Mouse (Mus musculus): ENCODE data around the gene Clec12b. TPM values are rescaled to one million over a fixed set of nuclear protein-coding genes. Genes with fewer than 3 reads are reported as not detected.

Clec12b gene
- polyA plus RNA-seq, 1 experiment, result 0.06 TPM

DNA sequence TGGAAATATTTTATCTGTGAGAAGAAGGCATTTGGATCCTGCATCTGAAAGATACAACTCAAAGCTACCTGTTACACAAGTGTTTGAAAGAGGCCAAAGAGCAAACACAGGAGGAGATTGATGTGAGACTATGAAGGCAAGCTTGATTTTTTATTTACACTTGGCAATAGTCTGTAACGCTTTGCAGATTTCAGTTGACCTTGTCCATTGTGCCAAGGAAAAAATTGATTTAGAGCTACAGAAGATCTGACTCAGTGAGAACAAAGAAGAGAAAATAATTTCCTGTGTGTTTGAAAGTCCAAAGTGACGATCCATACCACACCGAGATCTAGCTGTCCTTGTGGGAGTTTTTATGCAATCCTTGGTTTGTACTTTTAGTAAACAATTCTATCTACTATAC lies 36.6 kb upstream of the Clec12b start:
- Histone ChIP-seq H3K27me3 (replicated peaks; ENCODE audit: control insufficient read depth, insufficient read depth, low read length) (no peaks in the 10 kb centered on the region; the same call in 1 of the 2 replicates), H3K4me3 (ENCODE audit: insufficient read depth, low read depth, low read length) (no peak overlapping the region), H3K27ac (ENCODE audit: insufficient read depth, low read depth, low read length) (no peak overlapping the region), H3K4me1 (ENCODE audit: control insufficient read depth, insufficient read depth, low read length) (0 out of 2 replicates have a peak, but pooled peaks cover 7% of the 10 kb centered on the region), H3K36me3 (ENCODE audit: control insufficient read depth, insufficient read depth, low read length) (no peaks in the 10 kb centered on the region)
- WGBS, result 69% methylated on average over 3 of the region's 3 CpGs
- no peak for TF ChIP-seq POLR2A (IDR thresholded peaks at IDR 0.05; ENCODE audit: low read depth, low read length)
- no peak for TF ChIP-seq CTCF (conservative IDR thresholded peaks at IDR 0.05; ENCODE audit: insufficient read depth, insufficient read length, low read depth, low read length)
- no peak for DNase-seq

DNA sequence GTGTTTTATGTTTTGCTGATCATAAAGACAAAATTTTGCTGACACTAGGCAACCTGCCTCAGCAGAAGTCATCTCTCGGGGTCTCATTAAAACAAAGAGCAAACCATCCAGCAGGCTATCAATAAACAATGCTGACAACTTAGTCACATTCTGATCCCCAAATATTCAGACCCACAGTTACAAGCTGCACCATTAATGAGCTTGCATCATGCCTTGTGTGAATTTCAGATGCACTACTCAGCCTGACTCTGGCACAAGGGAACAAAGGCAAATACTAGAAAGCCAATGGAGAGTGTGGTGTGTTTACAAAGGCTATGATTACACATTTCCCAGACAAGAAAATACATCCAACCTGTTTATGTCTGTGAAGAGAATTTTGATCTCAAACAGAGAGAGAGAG lies 28.5 kb upstream of the Clec12b start:
- Histone ChIP-seq H3K4me3 (ENCODE audit: insufficient read depth, low read depth, low read length) (no peak overlapping the region), H3K36me3 (ENCODE audit: control insufficient read depth, insufficient read depth, low read length) (no peaks in the 10 kb centered on the region), H3K27me3 (replicated peaks; ENCODE audit: control insufficient read depth, insufficient read depth, low read length) (no peaks in the 10 kb centered on the region), H3K27ac (ENCODE audit: insufficient read depth, low read depth, low read length) (no peak overlapping the region), H3K4me1 (ENCODE audit: control insufficient read depth, insufficient read depth, low read length) (no peaks in the 10 kb centered on the region)
- no peak for TF ChIP-seq POLR2A (IDR thresholded peaks at IDR 0.05; ENCODE audit: low read depth, low read length)
- no peak for TF ChIP-seq CTCF (conservative IDR thresholded peaks at IDR 0.05; ENCODE audit: insufficient read depth, insufficient read length, low read depth, low read length)
- WGBS, result 91% methylated on average over 1 of the region's 1 CpGs
- DNase-seq, result no peak

DNA sequence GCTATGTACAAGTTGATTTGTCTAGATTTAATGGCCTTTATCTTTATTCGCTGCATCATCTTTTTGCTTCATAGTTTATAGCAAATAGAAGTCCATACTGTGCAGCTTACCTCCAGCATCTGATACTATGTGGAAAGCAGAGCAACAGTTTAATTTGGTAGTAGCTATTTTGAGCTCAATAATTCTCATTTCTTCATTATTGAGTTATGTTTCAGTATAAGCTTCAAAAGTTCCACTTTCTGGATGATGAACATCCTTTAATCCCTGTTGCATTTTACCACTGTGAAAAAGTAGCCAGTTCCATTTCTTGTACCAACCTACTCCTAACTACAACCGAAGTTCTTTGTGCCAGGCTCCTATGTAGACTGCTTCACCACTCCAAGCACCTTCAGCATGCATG lies 22.9 kb upstream of the Clec12b start, which contains the start of gene Clec9a:
Gene Clec9a (plus strand): TSS at position 301 of the 400 bp plus-strand sequence.
- TF ChIP-seq CTCF (conservative IDR thresholded peaks at IDR 0.05; ENCODE audit: insufficient read depth, insufficient read length, low read depth, low read length), result no peak
- no peak for TF ChIP-seq POLR2A (IDR thresholded peaks at IDR 0.05; ENCODE audit: low read depth, low read length)
- Histone ChIP-seq H3K27ac (ENCODE audit: insufficient read depth, low read depth, low read length) (peak within 1 kb of the TSS; percentile 23; the same call in 1 of the 2 replicates), H3K27me3 (replicated peaks; ENCODE audit: control insufficient read depth, insufficient read depth, low read length) (no peaks in the 10 kb centered on the region), H3K4me3 (ENCODE audit: insufficient read depth, low read depth, low read length) (no peak within 1 kb of the TSS), H3K36me3 (ENCODE audit: control insufficient read depth, insufficient read depth, low read length) (no peaks in the 10 kb centered on the region), H3K4me1 (ENCODE audit: control insufficient read depth, insufficient read depth, low read length) (no peaks in the 10 kb centered on the region; the same call in 1 of the 2 replicates)
- DNase-seq, result no peak
- 98% methylated on average over 2 of the region's 2 CpGs for WGBS

DNA sequence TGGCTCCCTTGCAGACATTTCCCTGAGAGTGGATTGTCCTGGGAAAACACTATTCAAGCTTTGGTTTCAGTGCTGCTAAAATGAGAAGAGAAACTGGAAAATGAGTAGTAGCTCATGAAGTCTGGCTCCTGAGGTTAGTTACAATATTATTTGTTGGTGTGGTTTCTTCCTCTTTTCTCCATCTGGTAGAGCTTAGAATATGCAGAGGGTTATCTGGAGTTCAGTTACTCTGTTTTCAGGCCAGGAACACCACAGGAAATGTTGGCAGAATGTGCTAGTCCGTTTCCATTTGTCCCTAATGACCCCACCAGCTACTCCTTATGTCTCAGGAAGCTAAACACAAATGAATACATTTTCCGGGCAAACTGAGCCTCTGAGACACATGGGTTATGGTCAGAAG lies 21.6 kb upstream of the Clec12b start:
- H3K27ac ChIP-seq (ENCODE audit: insufficient read depth, low read depth, low read length), result peak overlapping the region; percentile 23

DNA sequence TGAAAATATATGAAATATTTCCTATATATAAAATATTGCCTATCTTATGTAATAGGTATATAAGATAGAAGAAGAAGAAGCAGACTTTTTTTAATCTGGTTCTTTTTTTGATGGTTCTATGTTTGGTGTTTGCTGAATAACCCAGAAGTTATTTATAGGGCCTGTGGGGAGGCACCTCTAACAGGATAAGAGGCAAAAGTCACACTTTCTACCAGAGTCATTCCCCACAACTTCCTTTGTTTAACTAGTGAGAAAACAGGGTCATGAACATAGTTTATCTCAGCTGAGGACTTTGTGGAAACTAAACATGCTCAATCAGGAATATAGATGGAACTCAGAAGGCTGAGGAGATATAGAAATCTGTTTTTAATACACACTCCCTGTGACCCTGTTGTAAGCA lies 20.3 kb upstream of the Clec12b start:
- no peaks in the 10 kb centered on the region; the same call in 1 of the 2 replicates for H3K4me1 ChIP-seq (ENCODE audit: control insufficient read depth, insufficient read depth, low read length)
- no peak for TF ChIP-seq POLR2A (IDR thresholded peaks at IDR 0.05; ENCODE audit: low read depth, low read length)
- TF ChIP-seq CTCF (conservative IDR thresholded peaks at IDR 0.05; ENCODE audit: insufficient read depth, insufficient read length, low read depth, low read length), result no peak
- no peaks in the 10 kb centered on the region for H3K27me3 ChIP-seq (replicated peaks; ENCODE audit: control insufficient read depth, insufficient read depth, low read length)
- no peaks in the 10 kb centered on the region for H3K36me3 ChIP-seq (ENCODE audit: control insufficient read depth, insufficient read depth, low read length)
- H3K27ac ChIP-seq (ENCODE audit: insufficient read depth, low read depth, low read length), result no peak overlapping the region
- H3K4me3 ChIP-seq (ENCODE audit: insufficient read depth, low read depth, low read length), result no peak overlapping the region
- DNase-seq, result peak; percentile 20

More for the DNA sequence above, 21.6 kb upstream of the Clec12b start:
- WGBS, result 42% methylated on average over 2 of the region's 2 CpGs
- Histone ChIP-seq H3K4me3 (ENCODE audit: insufficient read depth, low read depth, low read length) (no peak overlapping the region), H3K36me3 (ENCODE audit: control insufficient read depth, insufficient read depth, low read length) (no peaks in the 10 kb centered on the region), H3K4me1 (ENCODE audit: control insufficient read depth, insufficient read depth, low read length) (no peaks in the 10 kb centered on the region; the same call in 1 of the 2 replicates), H3K27me3 (replicated peaks; ENCODE audit: control insufficient read depth, insufficient read depth, low read length) (no peaks in the 10 kb centered on the region)
- DNase-seq, result peak; percentile 41
- no peak for TF ChIP-seq POLR2A (IDR thresholded peaks at IDR 0.05; ENCODE audit: low read depth, low read length)
- TF ChIP-seq CTCF (conservative IDR thresholded peaks at IDR 0.05; ENCODE audit: insufficient read depth, insufficient read length, low read depth, low read length), result no peak

DNA sequence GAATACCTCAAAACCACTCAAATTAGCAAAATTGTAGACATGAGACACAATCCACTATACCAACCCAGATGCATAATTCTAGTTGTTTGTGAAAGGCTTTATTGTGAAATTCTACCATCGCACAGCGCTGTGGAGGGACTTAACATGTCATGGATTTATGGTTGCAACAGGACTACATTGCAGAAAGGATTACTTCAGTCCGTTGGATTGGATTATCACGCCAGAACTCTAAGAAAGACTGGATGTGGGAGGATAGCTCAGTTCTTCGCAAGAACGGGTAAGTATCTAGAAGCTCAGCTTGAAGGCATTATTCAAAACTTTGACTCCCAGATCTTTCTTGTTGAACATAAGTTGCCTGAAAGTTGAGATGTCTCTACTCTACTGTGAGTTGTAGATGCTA lies 17.7 kb upstream of the Clec12b start:
- no peak for TF ChIP-seq CTCF (conservative IDR thresholded peaks at IDR 0.05; ENCODE audit: insufficient read depth, insufficient read length, low read depth, low read length)
- TF ChIP-seq POLR2A (IDR thresholded peaks at IDR 0.05; ENCODE audit: low read depth, low read length), result no peak
- WGBS, result 60% methylated on average over 6 of the region's 6 CpGs
- Histone ChIP-seq H3K27ac (ENCODE audit: insufficient read depth, low read depth, low read length) (no peak overlapping the region), H3K4me3 (ENCODE audit: insufficient read depth, low read depth, low read length) (no peak overlapping the region), H3K4me1 (ENCODE audit: control insufficient read depth, insufficient read depth, low read length) (peaks cover 5% of the 10 kb centered on the region; the same call in 1 of the 2 replicates), H3K36me3 (ENCODE audit: control insufficient read depth, insufficient read depth, low read length) (no peaks in the 10 kb centered on the region), H3K27me3 (replicated peaks; ENCODE audit: control insufficient read depth, insufficient read depth, low read length) (no peaks in the 10 kb centered on the region)
- no peak for DNase-seq

DNA sequence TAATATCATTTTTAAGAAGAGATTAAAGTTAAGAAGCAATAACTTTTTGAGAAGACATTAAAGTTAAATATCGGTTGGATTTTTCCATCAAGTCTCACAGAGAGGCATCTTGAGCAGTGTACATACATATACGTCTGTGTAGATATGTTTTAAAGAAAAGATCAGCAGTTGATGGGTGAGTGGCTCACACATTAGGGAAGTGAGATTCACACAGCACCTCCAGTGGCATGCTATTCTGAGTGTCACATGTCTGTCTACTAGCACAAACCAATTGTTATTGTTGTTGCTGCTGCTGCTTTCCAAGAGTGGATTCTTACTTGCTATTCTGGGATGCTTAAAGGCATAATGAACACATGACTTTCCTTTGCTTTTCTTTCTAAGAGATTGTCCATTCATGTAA lies 16.7 kb upstream of the Clec12b start:
- no peak for TF ChIP-seq CTCF (conservative IDR thresholded peaks at IDR 0.05; ENCODE audit: insufficient read depth, insufficient read length, low read depth, low read length)
- TF ChIP-seq POLR2A (IDR thresholded peaks at IDR 0.05; ENCODE audit: low read depth, low read length), result no peak
- Histone ChIP-seq H3K4me1 (ENCODE audit: control insufficient read depth, insufficient read depth, low read length) (peaks cover 9% of the 10 kb centered on the region; the same call in 1 of the 2 replicates), H3K36me3 (ENCODE audit: control insufficient read depth, insufficient read depth, low read length) (no peaks in the 10 kb centered on the region), H3K27me3 (replicated peaks; ENCODE audit: control insufficient read depth, insufficient read depth, low read length) (no peaks in the 10 kb centered on the region), H3K27ac (ENCODE audit: insufficient read depth, low read depth, low read length) (no peak overlapping the region), H3K4me3 (ENCODE audit: insufficient read depth, low read depth, low read length) (no peak overlapping the region)
- 96% methylated on average over 2 of the region's 2 CpGs for WGBS
- DNase-seq, result no peak

Data from kidney, adult 2 months (tissue).